Mouse (Mus musculus): ENCODE results near the gene Mdh2. TPM values are rescaled to one million over a fixed set of nuclear protein-coding genes. Genes with fewer than 3 reads are reported as not detected.
A peak's percentile ranks its signal among the peaks of the same experiment; 100 is the strongest.

Gene Mdh2
- total RNA-seq, 2 experiments from 2014 or later: 74.0 to 156 TPM

DNA sequence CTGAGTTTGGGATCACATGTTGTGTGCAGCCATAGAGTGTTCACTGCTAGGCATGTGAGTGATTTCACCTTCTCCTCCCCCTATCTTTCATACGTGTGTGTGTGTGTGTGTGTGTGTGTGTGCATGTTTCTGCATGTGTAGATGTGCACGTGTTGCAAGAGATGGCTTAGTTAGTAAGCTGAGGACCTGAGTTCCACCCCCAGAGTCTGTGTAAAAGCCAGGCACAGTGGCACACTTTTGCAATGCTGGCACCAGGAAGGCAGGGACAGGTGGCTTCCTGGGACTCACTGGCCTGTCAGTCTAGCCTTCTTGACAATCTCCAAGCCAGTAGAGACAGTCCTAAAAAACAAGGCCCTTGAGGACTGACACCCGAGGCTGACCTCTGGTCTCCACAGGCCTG, 13.3 kb upstream of the Mdh2 start:
- no peak for ATAC-seq (replicated peaks; ENCODE audit: low FRiP score, poor library complexity, severe bottlenecking)

DNA sequence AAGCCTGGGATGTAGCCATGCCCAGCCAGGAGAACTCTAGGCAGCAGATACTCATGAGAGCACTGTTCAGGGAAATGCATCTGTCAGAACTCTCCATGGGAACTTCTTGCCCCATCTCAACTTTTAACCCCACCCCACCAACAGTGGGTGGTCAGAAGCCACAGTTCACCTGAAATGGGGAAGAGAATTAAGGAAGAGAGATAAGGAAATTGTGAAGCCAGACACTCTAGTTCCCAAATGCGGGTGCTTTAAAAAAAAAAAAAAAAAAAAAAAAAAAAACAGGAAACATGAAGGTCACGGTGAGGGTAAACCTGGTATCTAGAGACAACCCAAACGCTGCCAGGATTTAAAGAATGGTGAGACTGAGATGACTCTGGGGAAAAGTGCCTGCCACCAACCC, 5.8 kb upstream of the Mdh2 start:
- no peak for ATAC-seq (replicated peaks; ENCODE audit: low FRiP score, poor library complexity, severe bottlenecking)

DNA sequence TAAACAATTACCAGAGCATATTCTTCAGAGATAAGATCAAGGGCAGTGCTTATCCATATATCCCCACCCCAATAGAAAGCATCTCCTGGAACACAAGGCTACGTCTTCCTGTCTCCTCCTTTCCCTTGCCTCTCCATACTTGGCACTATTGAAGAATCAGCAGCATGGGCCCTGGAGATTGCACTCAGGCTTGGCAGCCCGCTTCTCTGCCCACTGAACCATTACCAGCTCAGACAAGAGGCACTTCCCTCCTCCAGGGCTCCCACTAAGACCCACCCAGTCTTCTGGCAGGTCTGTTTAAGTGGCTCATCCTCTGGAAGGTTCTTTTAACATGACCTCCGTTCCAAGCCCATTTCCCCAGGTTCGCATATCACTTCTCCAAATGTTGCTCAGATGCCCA, 1.7 kb upstream of the Mdh2 start:
- ATAC-seq (replicated peaks; ENCODE audit: low FRiP score, poor library complexity, severe bottlenecking): no peak

DNA sequence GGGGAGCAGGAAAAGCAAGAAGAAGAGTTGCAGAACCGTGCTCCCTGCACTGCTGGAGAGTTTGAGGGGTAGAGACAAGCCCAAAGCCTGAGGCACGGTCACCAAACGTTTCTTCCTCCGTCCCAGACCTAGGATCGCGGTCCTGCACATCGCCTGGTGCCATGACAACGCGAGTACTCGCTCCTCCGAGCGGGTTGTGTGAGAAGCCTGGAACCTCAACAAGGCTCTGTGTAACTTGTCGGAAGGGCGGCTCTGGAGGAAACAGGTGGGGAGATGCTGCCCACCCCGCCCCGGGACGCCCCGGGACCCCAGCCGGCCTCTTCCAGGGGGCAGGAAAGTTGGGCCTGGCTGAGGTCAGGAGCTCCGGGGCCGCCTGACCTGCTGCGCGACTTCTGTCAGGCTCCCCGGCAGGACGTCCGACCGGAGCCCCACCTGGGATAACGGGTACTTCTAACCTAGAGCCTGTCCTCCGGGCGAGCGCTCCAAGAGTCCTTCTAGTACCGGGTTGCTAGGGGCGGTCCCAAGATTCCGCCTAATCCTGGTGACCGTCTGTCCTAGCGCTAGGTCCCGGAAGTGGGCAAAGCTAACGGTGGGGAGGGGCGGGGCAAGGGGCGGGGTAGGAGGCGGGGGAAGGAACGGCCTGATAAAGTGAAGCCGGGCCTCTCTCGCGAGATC, 347 bp upstream of the Mdh2 start, which contains the start of gene Styxl1:
Gene Styxl1 (minus strand): TSS at position 590 of the 675 bp plus-strand sequence.
- ATAC-seq (replicated peaks; ENCODE audit: low FRiP score, poor library complexity, severe bottlenecking): peak; percentile 11; the same call in 1 of the 2 replicates

DNA sequence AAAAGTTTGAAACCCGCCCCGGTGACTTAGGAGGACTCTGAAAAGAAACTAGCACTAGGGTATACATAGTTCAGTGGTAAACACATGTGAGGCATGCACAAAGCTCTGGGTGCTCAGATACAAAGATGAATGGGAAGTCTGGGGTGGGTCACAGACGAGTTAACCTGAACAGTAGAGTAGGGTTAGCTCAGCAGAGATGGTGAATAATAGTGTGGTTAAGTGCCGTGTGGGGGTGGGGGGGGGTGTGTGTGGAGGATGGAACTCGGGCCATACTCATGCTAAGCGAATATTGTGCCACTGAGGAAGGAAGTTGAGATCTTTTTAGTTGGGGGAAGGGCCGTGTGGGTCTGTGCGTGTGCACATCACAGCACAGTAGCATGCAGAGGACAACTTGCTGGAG, 2.1 kb downstream of the Mdh2 start:
- no peak for ATAC-seq (replicated peaks; ENCODE audit: low FRiP score, poor library complexity, severe bottlenecking)

DNA sequence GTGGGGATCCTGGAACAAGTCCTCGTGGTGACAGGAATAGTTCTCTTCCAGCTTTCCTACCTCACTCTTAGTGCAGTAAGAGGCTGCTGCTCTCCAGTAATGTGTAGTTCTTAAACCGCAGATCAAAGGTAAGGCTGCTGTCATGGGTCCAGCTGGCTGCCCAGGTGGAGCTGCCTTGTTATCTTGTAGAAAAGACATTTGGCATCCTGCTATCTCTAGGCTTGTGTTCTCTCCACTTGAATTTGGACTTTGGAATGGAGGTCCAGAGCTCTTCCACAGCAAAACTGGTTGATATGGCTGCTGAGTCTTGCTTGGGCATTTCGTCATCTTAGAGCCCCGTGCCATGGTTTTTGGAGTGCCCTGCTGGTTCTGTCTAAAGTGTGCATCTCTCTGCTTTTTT, 4.6 kb downstream of the Mdh2 start:
- ATAC-seq (replicated peaks; ENCODE audit: low FRiP score, poor library complexity, severe bottlenecking): no peak

DNA sequence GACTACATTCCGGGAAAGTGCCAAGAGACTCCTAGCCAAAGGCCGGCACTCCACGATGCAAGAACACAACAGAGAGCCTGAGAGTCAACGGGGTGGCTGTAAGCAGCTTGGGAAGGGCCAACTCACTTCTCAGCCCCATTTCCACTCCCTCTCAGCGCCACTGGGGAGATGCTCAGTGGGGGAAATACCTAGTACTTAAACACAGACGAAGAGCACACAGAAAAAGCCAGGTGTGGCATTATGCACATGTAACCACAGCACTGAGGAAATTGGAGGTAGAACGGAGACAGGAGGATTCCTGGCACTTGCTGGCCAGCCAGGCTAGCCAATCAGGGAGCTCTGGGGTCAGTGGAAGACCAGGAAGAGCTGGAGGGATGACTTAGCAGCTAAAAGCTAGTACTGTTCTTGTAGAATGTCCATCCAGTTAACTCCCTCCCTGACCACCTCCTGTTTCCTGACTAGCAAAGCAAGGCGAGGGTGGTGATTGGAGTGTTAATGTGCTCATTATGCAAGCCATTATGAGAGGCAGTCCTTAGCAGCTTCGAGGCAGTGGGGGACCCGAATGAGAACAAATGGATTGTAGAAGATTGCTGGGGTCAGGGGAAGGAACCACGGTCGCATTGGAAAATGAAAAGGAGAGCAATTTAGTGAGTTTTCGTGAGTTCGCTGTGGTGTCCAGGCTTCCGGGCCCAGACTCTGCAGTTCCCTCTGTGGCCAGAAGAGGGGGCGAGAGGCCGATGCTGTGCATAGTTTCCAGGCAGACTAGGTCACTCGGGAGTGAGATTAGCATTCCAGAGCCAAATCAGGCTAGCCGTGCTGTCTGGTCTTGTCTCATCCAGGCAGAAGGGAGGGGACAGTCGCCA, 15.9 kb downstream of the Mdh2 start:
- peak; percentile 91 for ATAC-seq (replicated peaks; ENCODE audit: low FRiP score, poor library complexity, severe bottlenecking)

DNA sequence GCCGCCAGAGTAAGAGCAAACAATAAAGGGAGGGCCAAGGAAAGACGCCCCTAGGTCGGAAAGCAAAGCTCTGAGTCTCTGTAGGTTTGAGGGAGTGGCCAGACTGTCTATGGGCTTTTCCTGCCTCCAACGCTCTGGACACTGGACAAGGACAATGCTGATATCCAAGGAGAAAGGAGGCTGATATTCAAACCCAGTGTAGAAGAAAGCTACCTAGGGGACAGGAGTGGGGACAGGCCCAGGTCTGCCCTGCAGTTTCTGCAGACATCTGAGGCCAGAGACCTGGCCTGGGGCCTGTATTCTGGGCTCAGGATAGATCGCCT, 16.5 kb downstream of the Mdh2 start:
- ATAC-seq (replicated peaks; ENCODE audit: low FRiP score, poor library complexity, severe bottlenecking): no peak

DNA sequence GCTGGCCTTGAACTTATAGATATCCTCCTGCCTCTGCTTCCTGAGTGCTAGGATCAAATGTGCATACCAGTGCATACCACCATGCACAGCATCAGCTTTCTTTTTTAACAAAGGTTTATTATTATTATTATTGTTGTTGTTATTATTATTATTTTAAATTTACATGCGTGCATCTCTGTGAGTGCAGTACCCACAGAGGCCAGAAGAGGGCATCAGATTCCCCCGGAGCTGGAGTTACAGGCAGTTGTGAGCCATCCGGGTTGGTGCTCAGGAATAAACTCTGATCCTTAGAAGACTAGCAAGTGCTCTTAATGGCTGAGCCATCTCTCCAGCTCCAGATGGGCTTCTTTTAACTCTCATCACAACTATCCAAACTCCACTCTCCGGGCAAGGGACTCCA, 21.5 kb downstream of the Mdh2 start:
- no peak for ATAC-seq (replicated peaks; ENCODE audit: low FRiP score, poor library complexity, severe bottlenecking)

DNA sequence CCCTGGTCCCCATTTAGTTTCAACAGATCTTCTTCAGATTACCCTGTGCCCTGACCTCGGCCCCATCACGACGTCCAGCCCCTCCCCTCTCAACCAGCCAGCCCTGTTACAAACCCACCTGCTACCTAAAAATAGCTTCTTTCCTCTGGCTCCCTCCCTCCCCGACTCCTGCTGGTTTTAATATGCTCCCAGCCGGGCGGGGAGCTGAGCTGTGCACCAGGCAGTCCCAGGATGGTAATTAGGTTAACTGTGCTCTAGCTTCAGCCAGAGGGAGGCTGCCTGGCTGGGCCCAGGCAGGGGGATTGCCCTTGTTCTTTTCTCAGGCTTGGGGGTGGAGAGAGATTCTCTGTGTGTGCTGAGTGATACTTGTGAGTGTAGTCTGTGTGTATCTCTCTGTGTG, 22.6 kb downstream of the Mdh2 start:
- ATAC-seq (replicated peaks; ENCODE audit: low FRiP score, poor library complexity, severe bottlenecking): no peak

DNA sequence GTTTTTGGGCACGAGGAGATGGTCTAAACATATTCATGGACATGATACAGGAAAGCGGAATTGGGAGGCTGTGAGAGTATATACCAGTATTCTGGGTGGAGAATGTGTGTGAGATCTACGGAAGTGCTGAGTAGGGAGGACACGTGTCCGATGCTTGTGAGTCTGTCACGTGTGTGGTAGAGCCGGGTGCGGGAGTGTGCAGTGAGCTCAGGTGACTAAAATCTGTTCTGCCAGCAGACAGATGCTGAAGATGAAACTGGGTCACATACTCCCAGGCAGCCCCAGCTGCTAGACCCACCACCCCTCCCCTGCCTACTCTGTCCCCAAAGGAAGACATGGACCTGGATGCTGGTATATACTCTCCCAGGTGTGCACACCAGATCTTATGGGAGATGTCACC, 24.4 kb downstream of the Mdh2 start:
- no peak for ATAC-seq (replicated peaks; ENCODE audit: low FRiP score, poor library complexity, severe bottlenecking)

DNA sequence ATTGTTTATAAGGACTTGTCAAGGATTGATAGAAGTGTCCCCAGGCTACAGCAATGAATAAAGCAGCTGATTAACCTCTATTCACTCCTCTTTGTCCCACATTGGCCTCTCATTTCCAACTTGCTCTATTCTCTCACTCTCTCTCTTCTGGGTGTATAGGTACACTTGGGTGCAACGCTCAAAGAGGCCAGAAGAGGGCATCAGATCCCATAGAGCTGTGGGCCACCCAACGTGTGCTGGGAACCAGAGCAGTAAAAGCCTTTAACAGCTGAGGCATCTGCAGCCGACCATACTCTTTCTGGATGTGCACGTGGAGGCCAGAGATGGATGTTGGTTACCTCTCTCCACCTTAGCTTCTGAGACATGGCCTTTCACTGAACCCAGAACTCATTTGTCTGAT, 24.9 kb downstream of the Mdh2 start:
- ATAC-seq (replicated peaks; ENCODE audit: low FRiP score, poor library complexity, severe bottlenecking): no peak

DNA sequence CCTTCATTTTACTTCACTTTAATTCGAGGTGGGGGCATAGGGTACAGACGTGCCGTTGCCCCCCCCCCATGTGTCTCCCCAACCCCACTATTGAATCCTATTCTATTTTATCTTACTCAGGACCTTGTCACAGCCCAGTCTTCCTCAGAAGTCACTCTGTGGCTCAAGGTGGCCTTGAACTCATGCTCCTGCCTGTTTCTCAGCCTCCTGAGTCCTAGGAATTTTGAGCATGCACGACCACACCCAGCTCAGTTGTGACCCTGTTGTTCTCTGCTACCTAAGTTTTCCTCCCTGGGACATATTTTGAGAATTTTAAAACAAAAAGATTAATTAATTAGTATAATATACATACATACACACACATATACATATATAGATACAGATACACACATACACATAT, 25.4 kb downstream of the Mdh2 start:
- ATAC-seq (replicated peaks; ENCODE audit: low FRiP score, poor library complexity, severe bottlenecking): no peak

DNA sequence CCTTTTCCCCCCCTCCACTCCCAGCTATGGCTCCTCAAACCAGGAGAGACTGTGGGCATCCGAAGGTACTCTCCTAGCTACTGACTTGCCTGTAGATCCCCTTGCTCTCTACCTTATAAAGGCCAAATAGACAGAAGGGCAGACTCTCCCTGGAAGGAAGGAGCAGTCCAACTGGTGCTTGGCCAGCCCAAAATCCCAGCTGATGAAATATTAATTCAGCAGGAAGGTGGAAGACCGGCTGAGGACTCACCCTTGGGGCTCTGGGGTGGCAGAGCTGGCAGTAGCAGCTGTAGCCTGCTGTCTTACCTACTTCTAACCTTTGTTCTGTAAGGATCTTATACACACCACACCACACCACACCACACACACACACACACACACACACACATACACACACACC, 26.5 kb downstream of the Mdh2 start:
- no peak for ATAC-seq (replicated peaks; ENCODE audit: low FRiP score, poor library complexity, severe bottlenecking)

DNA sequence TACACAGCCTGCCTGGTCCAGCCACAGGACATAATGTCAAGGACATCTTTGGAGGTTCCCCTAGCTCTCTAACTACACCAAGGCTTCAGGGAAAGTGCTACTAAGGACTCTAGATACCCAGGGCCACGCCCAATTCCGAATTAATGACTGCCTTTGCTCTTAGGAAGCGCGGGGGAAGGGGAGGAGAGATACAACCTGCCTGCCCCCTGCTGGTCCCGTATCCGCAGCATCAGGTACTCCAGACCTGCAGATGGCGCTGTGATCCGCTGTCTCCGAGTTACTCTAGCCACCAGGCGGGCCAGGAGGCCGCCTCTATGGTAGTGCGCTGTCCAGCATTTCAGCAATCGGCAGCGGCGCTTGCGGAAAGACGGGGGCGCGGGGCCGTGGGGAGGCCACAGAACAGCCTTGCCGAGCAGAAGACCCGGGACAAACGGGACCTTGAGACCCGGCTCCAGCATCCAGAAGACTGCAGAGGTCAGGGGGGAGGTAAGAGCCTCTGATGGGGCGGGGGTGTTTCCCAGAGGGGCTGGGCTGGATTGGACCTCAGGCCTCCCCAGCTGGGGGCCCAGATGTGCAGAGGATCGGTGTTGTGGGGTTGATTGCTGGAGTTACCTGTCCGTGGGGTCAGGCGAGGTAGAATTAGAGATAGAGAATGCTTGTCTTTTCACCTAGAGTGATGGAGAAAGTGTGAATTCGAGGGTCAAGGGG, 28.4 kb downstream of the Mdh2 start, which contains the start of gene Srrm3:
Gene Srrm3 (plus strand): TSS at position 336 of the 708 bp plus-strand sequence.
- ATAC-seq (replicated peaks; ENCODE audit: low FRiP score, poor library complexity, severe bottlenecking): peak; percentile 71

DNA sequence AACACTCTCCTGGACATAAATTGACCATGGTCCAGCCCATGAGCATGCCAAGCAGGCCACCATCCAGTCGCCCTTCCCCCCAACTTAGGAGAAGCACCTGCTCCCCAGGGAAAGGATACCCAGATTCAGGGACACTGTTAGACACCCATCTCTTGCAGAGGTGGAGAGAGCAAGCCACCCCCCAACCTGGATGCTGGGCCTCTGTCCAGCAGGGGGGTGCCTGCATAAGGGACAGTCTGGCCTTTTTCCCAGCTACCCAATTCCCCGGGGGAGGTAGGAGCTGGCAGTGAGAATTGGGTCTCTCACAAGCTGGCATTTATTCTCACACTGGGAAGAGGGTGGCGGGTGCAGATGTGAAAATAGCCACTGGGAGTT, 29.0 kb downstream of the Mdh2 start:
- no peak for ATAC-seq (replicated peaks; ENCODE audit: low FRiP score, poor library complexity, severe bottlenecking)

DNA sequence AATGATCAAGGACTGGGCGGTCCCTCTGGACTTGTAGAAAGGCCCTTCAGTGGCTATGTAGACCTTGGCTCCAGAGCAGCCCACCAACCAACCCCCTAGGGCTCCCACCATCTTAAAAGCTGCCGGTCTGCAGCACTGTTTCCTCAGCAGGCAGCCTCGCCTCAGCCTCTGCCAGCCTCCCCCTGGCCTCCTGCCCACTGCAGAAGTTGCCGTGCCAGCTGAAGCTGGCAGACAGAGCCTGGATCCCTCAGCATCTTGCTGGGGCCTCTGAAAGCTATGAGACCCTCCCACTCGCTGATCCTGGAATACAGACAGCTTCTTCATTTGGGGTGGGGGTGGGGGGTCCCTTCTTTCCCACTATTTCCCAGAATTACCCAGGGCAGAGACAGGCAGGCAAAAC, 34.7 kb downstream of the Mdh2 start:
- ATAC-seq (replicated peaks; ENCODE audit: low FRiP score, poor library complexity, severe bottlenecking): no peak

DNA sequence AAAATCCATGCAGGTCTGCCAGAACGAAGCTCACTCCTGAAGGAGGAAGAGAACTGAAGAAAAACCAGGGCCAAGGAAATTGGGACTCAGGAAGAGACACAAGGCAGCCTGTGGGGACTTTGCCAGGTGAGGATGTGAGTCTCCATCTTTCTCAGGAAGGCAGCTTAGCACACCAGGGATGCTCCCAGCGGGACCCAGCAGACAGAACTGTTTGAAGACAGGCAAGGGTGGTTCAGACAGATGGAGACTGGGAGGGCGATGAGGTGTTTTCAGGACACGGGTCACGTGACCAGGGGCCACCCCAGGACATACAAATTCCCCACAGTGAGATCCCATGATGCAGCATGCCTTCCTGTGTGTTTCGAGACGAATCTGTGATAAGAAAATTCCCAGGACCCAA, 40.2 kb downstream of the Mdh2 start:
- ATAC-seq (replicated peaks; ENCODE audit: low FRiP score, poor library complexity, severe bottlenecking): 0 out of 2 replicates have a peak, but pooled peaks have one; percentile 25

DNA sequence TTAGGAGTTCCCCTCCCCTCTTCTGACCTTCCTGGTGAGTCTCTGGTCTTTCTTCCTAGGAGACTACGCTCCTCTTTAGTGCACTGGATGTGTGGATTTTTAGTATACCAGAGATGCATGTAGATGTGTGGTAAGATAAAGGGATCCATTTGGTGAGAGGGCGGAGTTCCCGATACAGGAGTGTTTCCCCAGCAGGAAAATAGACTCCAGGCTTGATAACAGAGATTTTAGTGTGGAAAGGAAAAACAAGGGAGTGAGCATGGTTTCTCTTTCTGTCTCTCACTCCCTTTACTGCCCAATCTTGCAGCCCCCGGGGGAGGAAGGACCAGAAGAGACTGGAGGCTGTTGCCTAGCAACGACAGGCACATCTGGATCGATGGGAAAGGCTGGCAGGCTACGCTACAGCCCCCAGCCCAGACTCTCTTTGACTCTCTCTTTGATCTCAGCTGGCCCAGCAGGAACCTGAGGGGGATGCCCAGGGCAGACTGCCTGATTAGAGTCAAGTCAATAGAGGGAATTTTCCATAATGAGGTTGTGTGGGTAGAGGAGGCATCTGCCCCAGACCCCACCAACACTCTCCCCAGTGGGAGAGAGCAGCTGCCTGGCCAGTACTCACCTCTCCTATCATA, 44.1 kb downstream of the Mdh2 start:
- no peak for ATAC-seq (replicated peaks; ENCODE audit: low FRiP score, poor library complexity, severe bottlenecking)

DNA sequence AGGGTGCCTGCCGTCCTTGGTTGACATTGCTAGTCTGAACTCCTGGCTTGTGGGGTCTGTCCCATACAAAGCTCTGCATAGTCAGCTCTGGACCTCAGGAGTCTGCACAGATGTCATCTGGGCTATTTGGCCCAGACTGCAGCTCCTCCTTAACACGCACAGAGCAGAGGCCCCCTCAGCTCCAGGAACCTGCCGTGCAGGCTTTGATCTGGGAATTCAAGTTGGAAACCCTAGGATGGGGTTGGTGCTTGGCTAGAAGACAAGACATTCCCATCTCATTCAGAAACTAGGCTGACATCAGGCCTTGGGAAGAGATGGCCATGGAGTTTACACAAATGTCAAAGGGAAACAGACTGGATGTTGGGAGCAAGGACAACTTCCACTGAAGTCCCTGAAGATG, 46.2 kb downstream of the Mdh2 start:
- ATAC-seq (replicated peaks; ENCODE audit: low FRiP score, poor library complexity, severe bottlenecking): no peak

Measured in erythroid progenitor cell, adult 5-6 weeks (primary cell).